Mouse (Mus musculus) urinary bladder, postnatal 25 days (tissue): Measurements from ENCODE around the gene Fam243.

Experiments used
- DNase-seq: peaks from one replicate; pipeline ENCODE4 v3.0.0; 2022; ENCODE audit warnings: low spot score

Fam243 gene

DNA sequence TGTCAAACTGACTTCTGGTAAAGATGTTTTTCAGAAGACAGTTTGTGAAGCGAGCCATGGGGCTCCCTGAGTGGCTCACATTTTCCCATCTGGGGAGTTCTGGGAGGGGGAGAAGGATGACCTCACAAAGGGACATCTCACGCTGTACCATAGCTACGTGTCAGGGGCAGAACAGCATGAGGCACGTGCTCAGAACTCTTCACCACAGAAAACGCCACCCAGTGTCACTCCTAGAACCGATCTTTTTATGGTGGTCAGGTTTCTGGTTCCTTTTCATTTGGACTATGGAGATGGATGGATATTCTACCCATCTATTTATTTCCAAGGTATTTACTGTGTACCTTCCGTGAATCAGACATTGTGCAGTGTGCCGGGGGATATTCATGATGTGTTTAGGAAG lies at the start of gene Fam243:
Gene Fam243, minus strand, starts transcription at position 101 of the 400 bp plus-strand sequence.
- DNase-seq, result no peak

DNA sequence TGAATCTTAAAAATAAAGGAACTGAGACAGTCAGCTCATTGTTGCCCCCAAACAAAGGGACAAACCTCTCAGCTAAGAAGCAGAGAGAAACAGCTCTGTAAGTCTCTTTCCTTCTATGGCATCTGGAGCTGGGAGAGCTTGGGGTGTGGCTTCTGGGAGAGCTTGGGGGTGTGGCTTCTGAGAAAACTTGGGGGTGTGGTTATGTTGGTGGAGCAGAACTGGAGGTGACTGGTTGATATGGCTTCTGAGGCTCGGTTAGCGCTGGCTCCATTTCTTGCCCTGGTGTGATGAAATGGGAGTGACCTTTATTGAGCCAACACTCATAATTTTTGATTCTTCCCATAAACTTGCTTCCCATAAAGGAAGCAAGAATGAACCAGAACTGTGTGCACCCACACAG lies 48.0 kb upstream of the Fam243 start:
- DNase-seq, result no peak

- DNase-seq, result no peak
Measured at GRCm38 (mm10) chr16:92365477-92365876, 44.2 kb upstream of the Fam243 start.

GRCm38 (mm10) chr16:92360711-92361110 lies 39.5 kb upstream of the Fam243 start:
- DNase-seq, result no peak

- DNase-seq, result no peak
Measured at GRCm38 (mm10) chr16:92359229-92359628, 38.0 kb upstream of the Fam243 start, which contains the start of gene Kcne1. Kcne1 (minus strand) TSS chr16:92359468.

- no peak for DNase-seq
Measured at GRCm38 (mm10) chr16:92358734-92359133, 37.5 kb upstream of the Fam243 start.

DNA sequence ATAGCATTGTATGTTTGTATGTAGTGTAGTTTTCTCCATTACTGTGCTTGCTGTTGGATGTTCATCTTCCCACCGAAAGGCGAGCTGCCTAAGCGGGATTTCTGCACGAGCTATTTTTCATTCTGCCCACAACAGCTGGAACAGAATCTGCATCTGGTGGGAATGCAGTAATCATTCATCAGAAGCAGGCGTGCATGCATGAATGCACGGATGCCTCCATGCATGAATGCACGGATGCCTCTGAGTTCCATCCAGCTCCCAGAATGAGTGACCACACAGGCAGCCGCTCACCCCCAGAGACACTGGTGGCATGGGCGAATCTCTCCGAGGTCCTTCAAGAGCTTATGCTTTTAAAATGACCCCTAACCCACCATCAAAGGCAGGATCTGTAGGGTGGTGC lies 36.3 kb upstream of the Fam243 start:
- DNase-seq, result no peak

DNA sequence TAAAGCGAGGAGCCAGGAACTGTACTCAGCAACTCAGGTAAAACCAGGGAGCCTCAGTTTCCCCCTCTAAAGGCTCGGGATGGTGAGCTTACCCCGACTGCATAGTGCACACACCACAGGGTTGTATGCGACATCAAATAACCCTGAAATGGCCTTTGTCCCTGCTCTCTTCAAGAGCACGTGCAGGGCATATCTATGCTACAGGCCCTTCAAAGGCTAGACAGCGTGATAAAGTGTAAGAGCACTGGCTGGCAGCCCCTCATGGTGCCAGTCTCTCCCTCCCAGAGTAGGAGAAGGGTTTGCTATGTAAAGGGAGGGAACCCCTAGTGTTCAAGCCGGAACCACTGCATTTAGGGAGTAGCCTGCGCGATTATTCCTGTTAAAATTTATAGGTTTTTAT lies 35.8 kb upstream of the Fam243 start:
- no peak for DNase-seq

GRCm38 (mm10) chr16:92355982-92356381 lies 34.7 kb upstream of the Fam243 start:
- no peak for DNase-seq

DNA sequence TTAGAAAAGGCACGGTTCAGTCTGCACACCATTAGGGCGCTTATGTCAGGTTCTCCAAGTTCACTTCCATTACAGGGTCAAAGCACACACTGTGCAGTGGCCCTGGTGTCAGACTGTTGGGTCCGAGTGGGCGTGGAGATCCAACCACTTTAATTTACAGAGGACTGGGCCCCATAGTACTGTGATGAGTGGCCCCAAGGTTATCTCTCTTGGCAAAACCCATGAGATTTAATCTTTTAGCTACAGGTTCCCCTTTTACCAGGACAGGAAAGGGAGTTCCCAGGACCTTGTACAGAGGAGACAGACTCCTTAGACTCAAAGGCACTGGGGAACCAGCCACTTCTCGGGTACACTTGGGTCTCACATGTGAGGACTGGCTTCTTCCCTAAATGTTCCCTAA lies 34.1 kb upstream of the Fam243 start:
- DNase-seq, result no peak

DNA sequence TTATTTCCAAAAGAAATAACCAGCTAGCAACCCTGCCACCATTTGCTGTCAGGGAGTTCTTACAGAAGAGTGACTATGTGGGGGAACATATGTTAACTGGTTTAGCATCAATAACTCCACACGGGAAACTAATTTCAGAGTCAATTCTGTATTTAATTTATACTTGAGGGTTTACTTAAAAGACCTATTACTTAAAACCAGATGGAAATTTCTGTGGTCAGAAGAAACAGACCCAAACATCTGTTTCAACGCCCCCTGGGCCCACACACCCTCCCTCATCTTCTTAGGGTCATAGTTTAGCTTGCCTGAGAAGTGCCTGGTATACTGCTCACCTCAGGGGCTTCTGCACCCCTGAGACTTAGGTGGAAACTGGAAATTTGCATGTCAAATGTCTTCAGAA lies 32.7 kb upstream of the Fam243 start:
- DNase-seq, result no peak

DNA sequence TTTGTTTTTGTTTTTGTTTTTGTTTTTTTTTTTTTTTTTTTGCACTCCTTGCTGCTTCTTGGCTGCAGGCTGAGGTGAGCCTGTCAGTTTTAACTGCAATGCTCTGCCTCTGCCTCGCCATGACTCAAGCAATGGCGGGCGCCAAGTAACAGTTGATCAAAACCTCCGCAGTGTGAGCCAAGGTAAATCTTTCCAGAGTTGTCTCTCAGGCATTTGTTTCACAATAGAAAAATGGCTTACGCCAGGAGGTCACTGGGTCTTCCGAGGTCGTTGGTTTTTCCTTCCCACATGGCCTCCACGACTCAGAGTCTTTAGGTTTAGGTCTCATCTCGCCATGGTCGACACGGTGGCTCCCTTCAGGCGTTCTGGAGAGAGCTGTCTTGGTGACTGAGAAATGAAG lies 32.1 kb upstream of the Fam243 start:
- no peak for DNase-seq

DNA sequence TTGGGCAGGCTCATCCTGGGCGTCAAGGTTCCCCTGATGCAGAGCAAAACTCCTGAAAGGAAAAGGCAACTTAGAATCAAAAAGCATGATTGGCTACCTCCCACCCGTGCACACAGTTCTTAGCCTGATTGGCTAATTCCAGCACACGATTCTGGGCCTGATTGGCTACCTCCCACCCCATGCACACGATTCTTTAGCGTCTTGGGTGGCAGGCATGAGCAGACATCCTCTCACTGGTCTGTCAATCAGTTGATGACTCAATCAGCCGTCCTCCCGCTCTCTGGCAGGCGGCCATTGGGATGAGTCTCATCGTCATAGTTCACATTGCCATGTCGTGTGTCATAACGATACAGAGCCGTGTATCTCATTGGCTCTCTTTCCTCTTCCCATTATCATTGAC lies 27.7 kb upstream of the Fam243 start:
- DNase-seq, result peak; percentile 58

DNA sequence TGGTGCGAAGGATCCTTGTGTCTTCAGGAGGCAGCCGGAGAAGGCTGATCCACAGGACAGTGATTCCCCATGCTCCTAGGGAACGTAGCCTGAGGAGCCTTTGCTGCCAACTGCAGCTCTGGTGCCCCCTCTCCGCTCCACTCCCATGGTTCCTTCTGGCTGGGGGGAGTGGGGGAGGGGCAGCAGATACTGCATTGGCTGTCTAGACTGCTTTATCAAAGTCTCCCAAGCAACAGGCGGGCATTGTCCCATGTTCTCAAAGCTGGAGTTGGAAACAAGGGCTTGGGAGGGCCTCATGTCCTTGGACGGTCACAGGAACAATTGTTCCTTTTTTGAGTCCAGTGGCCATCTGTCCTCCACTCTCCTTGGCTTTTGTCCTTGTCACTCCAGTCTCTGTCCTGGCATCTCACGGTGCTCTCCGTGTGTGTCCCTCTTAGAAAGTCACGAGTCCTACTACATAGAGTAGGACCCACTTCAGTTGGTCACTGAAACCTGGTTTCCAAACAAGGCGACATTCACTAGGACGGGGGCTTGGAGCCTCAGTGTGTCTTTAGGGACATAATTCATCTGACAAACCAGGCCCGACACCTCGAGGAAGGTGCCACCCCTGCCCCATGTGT lies 25.2 kb upstream of the Fam243 start:
- DNase-seq, result no peak

GRCm38 (mm10) chr16:92345177-92345576 lies 23.9 kb upstream of the Fam243 start:
- no peak for DNase-seq

DNA sequence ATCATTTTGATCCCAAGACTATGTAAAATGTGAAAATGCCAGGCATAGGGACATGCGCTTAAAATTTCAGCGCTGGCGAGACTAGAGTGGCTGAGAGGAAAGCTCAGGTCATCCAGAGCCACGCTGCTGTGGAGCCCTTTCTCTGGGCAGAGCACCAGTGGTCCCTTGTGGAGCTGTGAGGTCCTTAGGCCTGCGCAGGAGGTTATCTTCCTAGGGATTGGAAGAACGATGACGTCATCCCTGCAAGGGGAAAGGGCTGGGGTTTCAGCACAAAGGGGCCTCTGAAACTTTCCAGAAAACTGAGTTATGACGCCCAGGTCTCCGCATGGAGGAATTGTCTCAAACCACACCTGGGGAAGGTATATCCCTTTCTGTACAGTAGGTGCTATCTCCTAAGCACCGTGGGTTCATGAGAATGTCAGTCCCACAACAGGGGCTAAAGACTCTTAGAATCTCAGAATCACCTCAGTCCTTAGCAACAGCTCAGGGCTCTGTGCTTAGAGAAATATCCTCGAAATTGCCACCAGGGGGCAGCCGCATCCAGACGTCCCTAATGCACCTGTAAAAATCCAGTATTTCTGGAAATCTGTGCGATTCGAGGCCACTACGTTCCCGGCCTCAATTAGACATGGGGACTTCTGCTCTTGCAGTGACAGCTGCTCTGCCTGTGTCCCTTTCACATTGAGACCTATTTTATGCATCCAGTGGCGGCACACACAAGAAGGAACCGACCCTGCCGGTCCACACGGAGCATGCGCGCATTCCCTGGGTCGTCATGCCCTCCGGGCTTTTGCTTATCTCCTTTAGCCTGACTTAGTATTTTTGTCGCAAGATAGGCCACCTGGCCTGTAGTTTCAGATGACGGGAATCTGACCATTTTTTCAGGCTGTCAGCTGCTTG lies 19.6 kb upstream of the Fam243 start:
- peak; percentile 67 for DNase-seq

DNA sequence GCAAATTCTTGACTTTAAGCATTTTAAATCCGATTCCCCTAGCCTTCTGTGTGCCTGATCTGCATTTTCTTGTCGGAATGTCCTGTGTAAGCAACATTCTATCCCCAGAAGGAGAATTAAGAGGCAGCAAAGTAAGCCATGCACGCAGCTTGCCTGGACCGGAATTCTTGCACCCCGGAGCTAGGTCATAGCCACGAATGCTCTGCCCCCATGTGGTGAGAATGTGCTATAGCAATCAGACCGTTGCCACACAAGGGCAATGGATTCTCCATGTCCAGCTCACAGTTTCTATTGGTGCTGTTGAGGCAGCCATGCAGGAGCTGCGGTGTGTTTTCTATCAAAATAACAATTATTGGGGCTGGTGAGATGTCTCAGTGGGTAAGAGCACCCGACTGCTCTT lies 15.0 kb upstream of the Fam243 start:
- DNase-seq, result peak; percentile 71

GRCm38 (mm10) chr16:92334600-92334999 lies 13.4 kb upstream of the Fam243 start:
- DNase-seq, result no peak

GRCm38 (mm10) chr16:92330966-92331365 lies 9.7 kb upstream of the Fam243 start:
- DNase-seq, result no peak

GRCm38 (mm10) chr16:92327911-92328310 lies 6.7 kb upstream of the Fam243 start:
- DNase-seq, result no peak

DNA sequence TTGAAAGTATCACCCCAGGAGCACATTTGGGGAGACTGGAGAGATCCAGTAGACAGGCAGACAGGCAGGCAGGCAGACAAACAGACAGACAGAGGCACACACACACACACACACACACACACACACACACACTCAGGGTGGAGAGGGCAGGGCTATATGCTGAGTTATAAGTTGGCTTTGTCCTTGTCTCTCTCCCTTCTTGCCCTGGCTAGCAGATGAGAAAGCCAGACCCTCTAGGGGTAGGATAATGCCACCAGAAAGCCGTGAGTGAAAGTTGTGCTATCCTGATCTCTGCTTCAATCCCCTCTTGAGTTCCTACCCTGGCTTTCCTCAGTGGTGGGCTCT lies 3.8 kb upstream of the Fam243 start:
- DNase-seq, result no peak

GRCm38 (mm10) chr16:92324309-92325061 lies 3.2 kb upstream of the Fam243 start:
- no peak for DNase-seq

DNA sequence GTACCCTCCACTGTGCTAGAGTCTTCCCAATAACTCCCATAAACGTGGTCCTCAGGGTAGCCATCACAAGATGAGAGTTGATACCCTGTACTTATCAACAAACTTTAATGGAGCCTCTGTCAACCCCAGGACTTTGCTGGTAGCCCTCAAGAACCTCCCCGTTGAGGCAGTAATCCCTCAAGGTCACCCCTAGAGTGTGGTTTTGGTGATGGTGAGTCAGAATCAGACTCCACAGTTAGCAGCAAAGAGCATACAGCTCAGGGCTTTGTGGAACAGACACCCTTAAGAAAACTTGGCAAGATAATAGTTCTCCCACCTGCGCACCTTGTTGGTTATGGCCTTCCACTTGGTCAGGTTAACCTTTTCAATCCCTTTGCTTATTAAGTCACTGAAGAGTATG lies 880 bp downstream of the Fam243 start:
- DNase-seq, result no peak
